Mouse (Mus musculus): ENCODE data around the gene Nptx1. TPM values are rescaled to one million over a fixed set of nuclear protein-coding genes. Genes with fewer than 3 reads are reported as not detected.

The Nptx1 gene
- polyA plus RNA-seq, 1 experiment, result 0.85 TPM

DNA sequence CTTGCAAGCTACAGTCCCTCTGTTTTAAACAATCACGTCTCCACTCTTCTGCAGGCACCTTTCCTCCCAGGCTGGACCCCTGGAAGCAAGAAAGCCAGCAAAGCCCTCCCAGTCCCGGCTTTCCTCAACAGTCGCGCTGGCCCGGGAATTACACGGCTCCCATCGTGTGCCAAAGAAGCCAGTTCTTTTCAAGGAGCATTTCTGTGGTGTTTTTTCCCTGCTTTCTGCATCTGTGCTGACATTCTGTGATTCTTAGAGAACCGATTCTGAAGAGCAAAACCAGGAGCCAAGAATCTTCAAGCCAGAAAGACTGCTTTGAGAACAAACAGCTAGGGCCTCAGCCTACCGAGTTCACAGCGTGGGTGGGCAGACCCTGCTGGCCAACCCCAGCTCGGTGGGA, 18.6 kb downstream of the Nptx1 start:
- Histone ChIP-seq H3K4me1 (replicated peaks; ENCODE audit: control insufficient read depth, insufficient read depth, low read length) (peaks cover 4% of the 10 kb centered on the region), H3K27me3 (ENCODE audit: control insufficient read depth, insufficient read depth, low read length) (no peaks in the 10 kb centered on the region), H3K27ac (ENCODE audit: control insufficient read depth, insufficient read depth, low read length) (no peak overlapping the region), H3K36me3 (ENCODE audit: control insufficient read depth, insufficient read depth, low read length) (no peaks in the 10 kb centered on the region), H3K4me3 (ENCODE audit: control insufficient read depth, insufficient read depth, low read length) (no peak overlapping the region)
- no peak for TF ChIP-seq CTCF (IDR thresholded peaks at IDR 0.05; ENCODE audit: borderline replicate concordance, control insufficient read depth, extremely low read depth, insufficient read depth, low read length, poor library complexity)
- TF ChIP-seq POLR2A (IDR thresholded peaks at IDR 0.05; ENCODE audit: control insufficient read depth, extremely low read depth, insufficient read depth, low read length, poor library complexity), result no peak
- no peak for DNase-seq
- 75% methylated on average over 11 of the region's 11 CpGs for WGBS

DNA sequence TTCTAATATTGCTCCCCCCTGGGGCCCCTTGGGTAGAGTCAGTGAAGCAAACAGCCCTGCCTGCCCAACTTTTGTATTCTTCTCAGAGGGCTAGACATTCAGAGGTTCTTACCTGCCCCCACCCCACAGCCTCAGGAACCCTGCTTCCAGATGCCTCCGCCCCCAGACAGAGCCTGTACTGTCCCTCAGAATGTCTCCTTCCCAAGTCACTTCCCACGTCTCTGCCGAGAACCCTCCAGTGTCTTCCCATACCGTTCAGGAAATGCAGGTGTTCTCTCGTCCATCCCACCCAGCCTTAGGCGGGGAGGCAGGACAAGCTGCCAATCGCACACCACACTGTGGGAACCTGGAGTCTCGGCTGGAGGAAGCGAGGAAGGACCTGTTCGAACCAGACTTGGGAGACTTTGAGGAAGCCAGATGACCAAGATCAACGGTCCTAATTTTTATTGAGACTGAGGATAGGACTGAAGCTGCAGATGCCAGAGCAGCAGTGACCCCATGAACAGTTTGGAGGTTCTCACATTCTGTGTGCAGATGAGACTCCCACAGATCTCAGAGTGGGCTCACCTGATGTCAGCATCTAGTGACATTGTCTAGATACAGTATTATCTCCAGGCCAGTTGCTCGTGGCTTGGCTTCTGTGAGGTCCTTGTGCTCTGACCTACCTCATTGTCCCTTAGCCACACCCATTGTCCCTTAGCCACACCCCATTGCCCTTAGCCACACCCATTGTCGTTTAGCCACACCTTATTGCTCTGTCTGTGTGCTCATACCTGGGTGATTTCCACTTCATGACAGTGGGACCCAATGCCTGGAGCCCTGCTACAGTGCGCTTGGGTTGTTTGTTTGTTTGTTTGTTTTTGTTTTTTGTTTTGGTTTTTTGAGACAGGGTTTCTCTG, 21.2 kb downstream of the Nptx1 start:
- DNase-seq, result no peak
- H3K4me1 ChIP-seq (replicated peaks; ENCODE audit: control insufficient read depth, insufficient read depth, low read length), result peaks cover 4% of the 10 kb centered on the region
- H3K36me3 ChIP-seq (ENCODE audit: control insufficient read depth, insufficient read depth, low read length), result no peaks in the 10 kb centered on the region
- H3K27me3 ChIP-seq (ENCODE audit: control insufficient read depth, insufficient read depth, low read length), result no peaks in the 10 kb centered on the region
- no peak for TF ChIP-seq CTCF (IDR thresholded peaks at IDR 0.05; ENCODE audit: borderline replicate concordance, control insufficient read depth, extremely low read depth, insufficient read depth, low read length, poor library complexity)
- TF ChIP-seq POLR2A (IDR thresholded peaks at IDR 0.05; ENCODE audit: control insufficient read depth, extremely low read depth, insufficient read depth, low read length, poor library complexity), result no peak
- 87% methylated on average over 14 of the region's 14 CpGs for WGBS
- no peak overlapping the region for H3K4me3 ChIP-seq (ENCODE audit: control insufficient read depth, insufficient read depth, low read length)
- H3K27ac ChIP-seq (ENCODE audit: control insufficient read depth, insufficient read depth, low read length), result no peak overlapping the region

DNA sequence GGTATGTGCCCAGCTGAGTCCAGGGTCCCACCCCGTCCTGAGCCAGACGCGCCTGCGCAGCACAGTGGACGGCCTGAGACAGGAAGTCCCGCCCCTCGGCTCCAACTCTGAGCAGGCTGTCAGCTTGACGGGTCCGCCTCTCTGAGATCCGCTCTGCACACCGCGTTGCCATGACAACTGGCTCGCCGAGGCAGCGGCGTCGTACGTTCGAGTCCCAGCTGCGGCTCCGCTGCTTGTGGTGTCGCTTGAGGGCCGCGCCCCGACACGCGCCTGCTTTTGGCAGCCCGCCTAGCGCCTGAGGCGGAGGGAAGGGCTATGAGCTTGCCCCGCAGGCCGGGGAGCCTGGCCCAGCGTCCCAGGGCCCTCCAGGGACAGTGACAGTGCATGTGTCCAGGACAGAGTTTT, 23.0 kb downstream of the Nptx1 start:
- peak; percentile 86 for DNase-seq
- Histone ChIP-seq H3K4me3 (ENCODE audit: control insufficient read depth, insufficient read depth, low read length) (peak overlapping the region; percentile 14), H3K36me3 (ENCODE audit: control insufficient read depth, insufficient read depth, low read length) (no peaks in the 10 kb centered on the region), H3K27ac (ENCODE audit: control insufficient read depth, insufficient read depth, low read length) (no peak overlapping the region), H3K4me1 (replicated peaks; ENCODE audit: control insufficient read depth, insufficient read depth, low read length) (peaks cover 4% of the 10 kb centered on the region), H3K27me3 (ENCODE audit: control insufficient read depth, insufficient read depth, low read length) (no peaks in the 10 kb centered on the region)
- 2% methylated on average over 33 of the region's 33 CpGs for WGBS
- TF ChIP-seq POLR2A (IDR thresholded peaks at IDR 0.05; ENCODE audit: control insufficient read depth, extremely low read depth, insufficient read depth, low read length, poor library complexity), result no peak
- TF ChIP-seq CTCF (IDR thresholded peaks at IDR 0.05; ENCODE audit: borderline replicate concordance, control insufficient read depth, extremely low read depth, insufficient read depth, low read length, poor library complexity), result 0 out of 2 replicates have a peak, but pooled peaks have one; percentile 55

DNA sequence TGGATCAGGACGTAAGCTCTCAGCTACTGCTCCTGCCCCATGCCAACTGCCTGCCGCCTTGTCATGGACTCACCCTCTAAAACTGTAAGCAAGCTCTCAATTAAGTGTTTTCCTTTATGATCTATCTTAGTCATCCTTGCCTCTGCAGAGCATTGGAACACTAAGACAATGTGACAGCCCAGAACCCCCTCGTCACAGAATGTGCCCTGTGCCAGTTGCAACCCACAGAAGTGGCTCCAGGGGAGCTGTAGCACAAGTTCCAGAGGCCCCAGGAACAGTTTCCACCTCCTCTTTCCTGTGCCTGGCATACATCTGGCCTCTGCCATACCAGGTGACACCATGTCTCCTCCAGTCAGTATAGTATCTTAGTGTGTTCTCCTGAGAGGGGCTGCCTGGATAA, 24.2 kb downstream of the Nptx1 start:
- no peak for DNase-seq
- Histone ChIP-seq H3K27ac (ENCODE audit: control insufficient read depth, insufficient read depth, low read length) (no peak overlapping the region), H3K4me3 (ENCODE audit: control insufficient read depth, insufficient read depth, low read length) (no peak overlapping the region), H3K4me1 (replicated peaks; ENCODE audit: control insufficient read depth, insufficient read depth, low read length) (peaks cover 4% of the 10 kb centered on the region), H3K36me3 (ENCODE audit: control insufficient read depth, insufficient read depth, low read length) (no peaks in the 10 kb centered on the region), H3K27me3 (ENCODE audit: control insufficient read depth, insufficient read depth, low read length) (no peaks in the 10 kb centered on the region)
- 89% methylated on average over 3 of the region's 3 CpGs for WGBS
- no peak for TF ChIP-seq CTCF (IDR thresholded peaks at IDR 0.05; ENCODE audit: borderline replicate concordance, control insufficient read depth, extremely low read depth, insufficient read depth, low read length, poor library complexity)

DNA sequence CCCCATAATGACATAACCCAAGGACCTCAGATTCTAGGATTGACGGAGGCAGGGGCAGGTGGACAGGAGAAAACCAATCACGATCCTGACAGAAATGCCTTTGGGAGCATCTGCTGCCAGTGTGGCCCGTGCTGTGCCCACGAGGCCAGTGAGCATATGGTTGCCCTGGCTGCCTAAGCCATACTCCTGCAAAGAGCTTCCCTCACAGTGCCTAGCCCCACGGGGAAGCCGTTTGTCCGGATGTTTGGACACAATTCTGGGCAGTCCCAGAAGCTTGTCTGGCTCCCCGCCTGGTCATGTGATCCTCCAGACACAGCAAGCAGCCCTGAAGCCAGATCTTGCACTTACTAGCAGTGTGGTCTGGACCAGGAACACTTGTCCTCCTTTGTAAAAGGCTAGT, 24.8 kb downstream of the Nptx1 start:
- WGBS, result 87% methylated on average over 8 of the region's 8 CpGs
- peaks cover 4% of the 10 kb centered on the region for H3K4me1 ChIP-seq (replicated peaks; ENCODE audit: control insufficient read depth, insufficient read depth, low read length)
- no peak overlapping the region for H3K4me3 ChIP-seq (ENCODE audit: control insufficient read depth, insufficient read depth, low read length)
- TF ChIP-seq CTCF (IDR thresholded peaks at IDR 0.05; ENCODE audit: borderline replicate concordance, control insufficient read depth, extremely low read depth, insufficient read depth, low read length, poor library complexity), result no peak
- TF ChIP-seq POLR2A (IDR thresholded peaks at IDR 0.05; ENCODE audit: control insufficient read depth, extremely low read depth, insufficient read depth, low read length, poor library complexity), result no peak
- DNase-seq, result no peak
- H3K27me3 ChIP-seq (ENCODE audit: control insufficient read depth, insufficient read depth, low read length), result no peaks in the 10 kb centered on the region
- no peaks in the 10 kb centered on the region for H3K36me3 ChIP-seq (ENCODE audit: control insufficient read depth, insufficient read depth, low read length)
- H3K27ac ChIP-seq (ENCODE audit: control insufficient read depth, insufficient read depth, low read length), result no peak overlapping the region

DNA sequence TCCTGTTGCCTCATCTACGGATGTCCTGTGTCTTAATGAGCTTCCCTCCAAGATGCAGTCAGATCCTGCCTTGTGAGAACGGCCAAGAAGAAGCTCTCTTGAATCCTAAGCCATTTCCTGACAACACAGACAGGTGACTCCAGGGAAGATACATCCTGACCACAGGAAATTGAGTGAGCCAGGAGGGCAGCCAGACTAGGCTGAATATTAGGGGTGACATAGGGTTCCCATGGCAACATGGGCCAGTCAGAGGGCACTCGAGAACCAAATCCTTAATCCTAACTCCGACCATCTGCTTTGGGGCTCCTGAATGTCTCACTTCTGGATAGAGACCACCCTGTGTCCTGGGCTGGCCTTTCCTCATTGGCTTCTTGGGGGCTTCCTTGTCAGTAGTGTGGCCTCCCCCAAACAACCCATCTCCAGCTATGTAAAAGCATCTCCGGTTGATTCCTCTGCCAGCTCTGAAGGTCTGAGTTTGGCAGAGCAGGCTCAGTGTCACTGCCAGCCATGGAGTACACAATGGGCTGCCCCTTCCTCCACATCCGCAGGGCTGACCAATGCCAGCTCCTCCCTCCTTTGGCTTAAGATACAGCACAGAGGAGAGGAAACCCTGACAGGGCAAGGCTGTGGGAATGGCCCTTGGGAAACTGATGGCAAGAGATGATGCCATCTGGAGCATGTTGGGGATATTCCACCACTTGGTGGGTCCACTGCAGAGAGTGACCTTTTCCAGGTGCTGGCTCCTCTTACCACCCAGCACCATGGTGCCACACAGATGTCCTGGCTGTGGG, 25.4 kb downstream of the Nptx1 start:
- H3K27ac ChIP-seq (ENCODE audit: control insufficient read depth, insufficient read depth, low read length), result no peak overlapping the region
- no peaks in the 10 kb centered on the region for H3K36me3 ChIP-seq (ENCODE audit: control insufficient read depth, insufficient read depth, low read length)
- WGBS, result 88% methylated on average over 6 of the region's 6 CpGs
- H3K4me3 ChIP-seq (ENCODE audit: control insufficient read depth, insufficient read depth, low read length), result no peak overlapping the region
- no peaks in the 10 kb centered on the region for H3K27me3 ChIP-seq (ENCODE audit: control insufficient read depth, insufficient read depth, low read length)
- peaks cover 4% of the 10 kb centered on the region for H3K4me1 ChIP-seq (replicated peaks; ENCODE audit: control insufficient read depth, insufficient read depth, low read length)
- TF ChIP-seq POLR2A (IDR thresholded peaks at IDR 0.05; ENCODE audit: control insufficient read depth, extremely low read depth, insufficient read depth, low read length, poor library complexity) (no peak), CTCF (IDR thresholded peaks at IDR 0.05; ENCODE audit: borderline replicate concordance, control insufficient read depth, extremely low read depth, insufficient read depth, low read length, poor library complexity) (no peak)
- no peak for DNase-seq
